In the genomic region with DNA sequence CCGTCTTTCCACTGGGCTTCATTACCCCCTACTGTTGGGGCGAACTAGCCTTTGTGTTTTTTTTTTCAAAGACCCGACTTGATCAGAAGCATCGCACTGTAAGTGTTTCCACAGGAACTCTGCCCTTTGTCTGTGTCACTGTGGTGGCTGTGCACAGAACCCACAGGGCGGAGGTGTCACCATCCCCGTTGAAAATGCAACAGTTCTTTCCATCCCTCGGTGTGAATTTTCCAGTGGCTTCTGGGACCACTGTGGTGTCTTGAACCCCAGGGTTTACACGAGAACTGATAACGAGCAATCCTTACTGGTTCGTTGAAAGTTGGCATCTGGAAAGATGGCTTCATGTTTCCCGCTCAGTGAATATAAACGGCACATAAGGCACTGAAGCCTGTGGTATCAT, we compare ENCODE assay signal across 25 mouse cellular contexts. TPM values are rescaled to one million over a fixed set of nuclear protein-coding genes. Genes with fewer than 3 reads are reported as not detected.
A peak's percentile ranks its signal among the peaks of the same experiment; 100 is the strongest.
DNase-seq lines count a peak whose midpoint lies in the region; ATAC-seq and TF ChIP-seq lines count a peak whose summit lies in the region.
"Had no signal": no experiment of that assay in that cellular context is flagged by ENCODE, and none has a peak within 500 bp of the region (broad histone marks: within the 10 kb centered on the region; RNA-seq: fewer than 3 reads in every experiment).

No protein-coding gene starts in this region.

- no peaks in the 10 kb centered on the region for H3K9me3 ChIP-seq in lung, postnatal 0 days (ENCODE audit: low read length)
- H3K9me3 ChIP-seq: embryonic facial prominence, embryonic 13.5 days; forebrain, embryonic 15.5 days; hindbrain, embryonic 15.5 days; limb, embryonic 12.5 days; liver, embryonic 12.5 days; neural tube, embryonic 12.5 days had no signal

- no peak overlapping the region for H3K9ac ChIP-seq in lung, postnatal 0 days (replicated peaks; ENCODE audit: low read depth)
- H3K9ac ChIP-seq: embryonic facial prominence, embryonic 13.5 days; forebrain, embryonic 15.5 days; hindbrain, embryonic 15.5 days; limb, embryonic 12.5 days; liver, embryonic 12.5 days; neural tube, embryonic 12.5 days had no signal

- 0 out of 2 replicates have a peak, but pooled peaks have one; percentile 4 for ATAC-seq in megakaryocyte progenitor cell, adult 5-6 weeks (replicated peaks; ENCODE audit: poor library complexity)
- no peak for ATAC-seq in lung, postnatal 0 days
- ATAC-seq: forebrain, embryonic 15.5 days; liver, embryonic 12.5 days had no signal

- no peak overlapping the region for H3K4me2 ChIP-seq in lung, postnatal 0 days (replicated peaks; ENCODE audit: low read depth, low read length)
- H3K4me2 ChIP-seq: embryonic facial prominence, embryonic 13.5 days; forebrain, embryonic 15.5 days; heart, embryonic 11.5 days; hindbrain, embryonic 15.5 days; limb, embryonic 12.5 days; liver, embryonic 12.5 days; midbrain, embryonic 11.5 days; neural tube, embryonic 12.5 days had no signal

- no peak for TF ChIP-seq CTCF in lung, postnatal 0 days (IDR thresholded peaks at IDR 0.05)

- no peaks in the 10 kb centered on the region for H3K27me3 ChIP-seq in lung, postnatal 0 days (replicated peaks; ENCODE audit: insufficient read depth, low read length)
- H3K27me3 ChIP-seq: embryonic facial prominence, embryonic 13.5 days; forebrain, embryonic 15.5 days; hindbrain, embryonic 15.5 days; limb, embryonic 12.5 days; liver, embryonic 12.5 days; neural tube, embryonic 12.5 days had no signal

- H3K4me1 ChIP-seq in lung, postnatal 0 days (ENCODE audit: insufficient read depth, low read depth, low read length): no peaks in the 10 kb centered on the region; the same call in 1 of the 2 replicates
- H3K4me1 ChIP-seq: forebrain, embryonic 15.5 days had no signal

- peak; percentile 8 for DNase-seq in gastrocnemius, postnatal 25 days
- DNase-seq in gastrocnemius, postnatal 10 days: no peak
- peak; percentile 71 to 73 for DNase-seq in CD8-positive naive resting alpha-beta T cell, adult 2 months (ENCODE audit: low read depth in 2 of 2, low spot score in 2 of 2)
- peak; percentile 54 to 58 for DNase-seq in thymus, postnatal 10 days (ENCODE audit: low spot score in 2 of 2)
- DNase-seq in cerebellum, adult 11 months: no peak
- no peak for DNase-seq in embryo, embryonic 11 days
- no peak for DNase-seq in lung, postnatal 0 days (ENCODE audit: low spot score)
- DNase-seq: adrenal gland, adult 2 months; cerebellum, postnatal 10 days; gastrocnemius, postnatal 36 days; heart, postnatal 36 days; kidney, adult 11 months; kidney, postnatal 10 days; lung, adult 2 months; lung, postnatal 4 days had no signal

- no peaks in the 10 kb centered on the region for H3K36me3 ChIP-seq in lung, postnatal 0 days (ENCODE audit: insufficient read depth, low read length)
- H3K36me3 ChIP-seq: embryonic facial prominence, embryonic 13.5 days; forebrain, embryonic 15.5 days; hindbrain, embryonic 15.5 days; limb, embryonic 12.5 days; liver, embryonic 12.5 days; neural tube, embryonic 12.5 days had no signal

- WGBS in lung, postnatal 0 days: 63% methylated on average over 12 of the region's 12 CpGs

- H3K27ac ChIP-seq in lung, postnatal 0 days (ENCODE audit: low read length): no peak overlapping the region
- H3K27ac ChIP-seq: embryonic facial prominence, embryonic 13.5 days; forebrain, embryonic 15.5 days; hindbrain, embryonic 15.5 days; limb, embryonic 12.5 days; liver, embryonic 12.5 days; neural tube, embryonic 12.5 days; stomach, postnatal 0 days had no signal

- no peak for TF ChIP-seq EP300 in lung, postnatal 0 days (IDR thresholded peaks at IDR 0.05)

- H3K4me3 ChIP-seq in lung, postnatal 0 days (ENCODE audit: low read depth, low read length): no peak overlapping the region
- H3K4me3 ChIP-seq: embryonic facial prominence, embryonic 13.5 days; forebrain, embryonic 15.5 days; hindbrain, embryonic 15.5 days; limb, embryonic 12.5 days; liver, embryonic 12.5 days; neural tube, embryonic 12.5 days had no signal

RNA-seq across cellular contexts. Expression of a gene that starts 20.2 kb away (rescaled TPM):
- 1 to 10 TPM; 5.0 to 6.9 TPM for total RNA-seq in gastrocnemius, postnatal 25 days (2021)
- total RNA-seq in gastrocnemius, postnatal 10 days (2021): 10 to 100 TPM; 10.8 to 13.0 TPM
- total RNA-seq in megakaryocyte progenitor cell, adult 5-6 weeks (2015): 4.2 and 7.5 TPM in 2 replicates
- 4.5 and 4.9 TPM in 2 replicates for total RNA-seq in megakaryocyte progenitor cell, adult 5-6 weeks (2017)
- polyA plus RNA-seq in lung, postnatal 0 days (2015; fragmentation: Nextera tagmentation; extraction: Ambion mirVana): 20.0 and 20.9 TPM in 2 replicates

RNA-seq across cellular contexts. Expression of a gene that starts 58.6 kb away (rescaled TPM):
- under 1 TPM; 0.21 to 0.46 TPM for total RNA-seq in gastrocnemius, postnatal 25 days (2021)
- total RNA-seq in gastrocnemius, postnatal 10 days (2021): 1 to 10 TPM; 1.2 to 1.4 TPM
- total RNA-seq in megakaryocyte progenitor cell, adult 5-6 weeks (2015): not detected in 2 replicates
- not detected in 2 replicates for total RNA-seq in megakaryocyte progenitor cell, adult 5-6 weeks (2017)
- 19.3 and 19.4 TPM in 2 replicates for polyA plus RNA-seq in lung, postnatal 0 days (2015; fragmentation: Nextera tagmentation; extraction: Ambion mirVana)

Comparison
In these comparisons a context has a peak if more than half of its experiments do, and no peak if none do; other contexts are left out.
1. DNase-seq: peak in gastrocnemius, postnatal 25 days (single experiment), CD8-positive naive resting alpha-beta T cell, adult 2 months (2 of 2) and thymus, postnatal 10 days (2 of 2); none in gastrocnemius, postnatal 10 days (single experiment), cerebellum, adult 11 months (single experiment), embryo, embryonic 11 days (single experiment) and lung, postnatal 0 days (single experiment).